Mouse (Mus musculus): ENCODE data around the gene Myoc.

Gene Myoc

DNA sequence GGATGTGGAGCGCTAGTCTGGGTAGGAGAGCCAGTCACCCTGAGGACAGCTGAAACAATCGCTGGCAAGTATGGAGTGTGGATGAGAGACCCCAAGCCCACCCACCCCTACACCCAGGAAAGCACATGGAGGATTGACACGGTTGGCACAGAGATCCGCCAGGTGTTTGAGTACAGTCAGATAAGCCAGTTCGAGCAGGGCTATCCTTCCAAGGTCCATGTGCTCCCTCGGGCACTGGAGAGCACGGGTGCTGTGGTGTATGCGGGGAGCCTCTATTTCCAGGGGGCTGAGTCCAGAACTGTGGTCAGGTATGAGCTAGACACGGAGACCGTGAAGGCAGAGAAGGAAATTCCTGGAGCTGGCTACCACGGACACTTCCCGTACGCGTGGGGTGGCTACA lies 9.5 kb downstream of the Myoc start:
- DNase-seq (ENCODE audit: low spot score) = no peak

DNA sequence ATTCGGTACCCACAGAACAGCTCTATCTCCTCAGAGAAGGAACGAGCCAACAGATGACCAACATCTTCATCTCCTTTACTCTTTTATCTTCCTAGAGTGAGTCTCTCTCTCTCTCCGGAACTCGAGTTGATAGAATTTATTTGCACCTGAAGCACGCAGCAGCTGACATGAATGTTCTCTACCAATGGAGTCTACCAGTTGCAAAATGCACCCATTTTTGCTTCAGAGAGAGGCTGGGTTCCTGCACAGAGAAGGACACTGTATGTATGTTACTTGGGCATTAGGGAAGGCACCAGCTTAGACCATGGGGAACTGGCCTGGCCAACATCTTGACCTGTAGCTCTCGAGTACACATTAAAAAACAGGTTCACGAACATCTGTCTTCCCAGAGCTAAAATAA lies 19.2 kb downstream of the Myoc start, which contains the start of gene Myocos:
Gene Myocos, minus strand, starts transcription at position 101 of the 400 bp plus-strand sequence.
- no peak for DNase-seq (ENCODE audit: low spot score)

DNA sequence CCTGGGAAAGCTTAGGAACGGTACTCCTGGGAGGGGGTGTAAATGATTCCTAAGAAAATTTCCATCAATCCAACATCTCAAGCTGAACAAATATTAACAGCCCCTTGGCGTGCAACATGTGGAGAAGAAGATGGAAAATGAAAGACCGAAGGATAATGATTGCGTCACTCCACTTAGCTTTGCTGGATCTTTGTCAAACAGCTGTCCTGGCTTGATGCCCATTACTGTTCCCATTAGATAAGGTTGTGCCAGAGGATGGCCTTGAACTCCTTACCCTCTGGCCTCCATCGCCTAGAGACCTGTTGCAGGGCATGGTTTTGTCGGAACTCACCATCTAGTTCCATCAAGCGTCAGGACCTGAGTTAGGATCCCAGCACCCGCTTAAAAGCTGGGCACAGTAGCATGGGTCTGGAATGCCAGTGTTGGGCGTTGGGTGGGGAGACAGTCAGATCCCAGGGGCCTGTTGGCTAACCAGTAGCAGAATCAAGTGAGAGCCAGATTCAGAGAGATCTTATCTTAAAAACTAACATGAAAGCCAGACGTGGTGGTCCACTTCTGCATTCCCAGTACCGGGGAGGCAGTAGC lies 21.4 kb downstream of the Myoc start:
- no peak for DNase-seq (ENCODE audit: low spot score)

DNA sequence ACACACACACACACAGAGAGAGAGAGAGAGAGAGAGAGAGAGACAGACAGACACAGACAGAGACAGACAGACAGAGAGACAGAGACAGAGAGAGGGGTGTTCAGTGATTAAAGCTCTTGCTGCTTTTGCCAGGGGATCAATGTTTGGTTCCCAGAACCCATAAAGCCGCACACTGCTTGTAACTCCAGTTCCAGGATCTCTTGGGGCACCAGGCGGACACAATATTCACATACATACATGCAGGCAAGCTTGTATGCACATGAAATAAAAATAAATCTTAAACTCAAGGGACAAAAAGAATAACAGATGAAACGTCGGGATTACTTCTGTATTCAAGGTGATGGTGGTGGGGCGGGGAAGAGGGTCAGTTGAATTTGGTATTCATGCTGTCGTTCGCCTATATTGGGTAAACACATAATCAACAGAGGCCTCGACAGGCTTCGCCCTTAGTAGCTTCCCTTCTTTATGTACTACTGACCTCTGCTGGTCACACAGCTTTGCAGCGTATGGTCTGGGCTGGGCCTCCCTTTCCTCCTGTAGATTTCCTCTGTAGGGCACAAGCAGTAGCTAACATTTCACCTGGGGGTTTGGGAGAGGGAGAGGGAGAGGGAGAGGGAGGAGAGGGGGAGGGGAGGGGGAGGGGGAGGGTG lies 26.0 kb downstream of the Myoc start:
- peak; percentile 83 for DNase-seq (ENCODE audit: low spot score)

DNA sequence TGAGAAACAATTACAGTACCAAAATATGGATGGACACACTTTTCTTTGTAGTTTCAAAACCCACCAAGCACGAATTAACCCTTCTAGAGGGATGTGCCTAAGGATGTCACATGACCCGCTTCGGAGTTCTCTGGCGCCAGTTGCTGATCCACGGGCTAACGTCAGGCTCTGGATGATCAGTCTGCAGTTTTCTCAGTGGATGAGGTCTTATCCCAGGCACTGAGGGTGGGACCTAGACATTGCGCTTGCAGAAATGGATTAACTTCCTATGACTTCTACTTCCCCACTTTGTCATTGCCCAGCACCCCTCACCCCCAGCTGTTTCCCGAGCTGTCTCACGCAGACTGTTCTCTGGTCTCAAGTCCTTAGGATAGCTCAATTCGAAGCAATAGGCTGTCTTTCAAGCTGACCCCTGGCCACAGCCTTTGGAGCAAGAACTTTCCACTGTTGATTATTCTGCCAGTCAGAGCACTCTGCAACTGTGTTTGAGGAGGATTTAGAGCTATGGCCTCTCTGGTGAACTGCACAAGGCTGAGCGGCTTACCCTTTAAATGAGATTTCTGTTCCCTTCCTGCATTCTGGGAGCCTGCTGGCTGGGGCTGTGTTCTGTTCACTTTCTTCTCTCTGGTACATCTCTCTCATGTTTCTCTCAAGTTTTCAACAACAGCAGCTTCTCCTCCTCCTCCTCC lies 26.7 kb downstream of the Myoc start:
- DNase-seq (ENCODE audit: low spot score) = no peak

DNA sequence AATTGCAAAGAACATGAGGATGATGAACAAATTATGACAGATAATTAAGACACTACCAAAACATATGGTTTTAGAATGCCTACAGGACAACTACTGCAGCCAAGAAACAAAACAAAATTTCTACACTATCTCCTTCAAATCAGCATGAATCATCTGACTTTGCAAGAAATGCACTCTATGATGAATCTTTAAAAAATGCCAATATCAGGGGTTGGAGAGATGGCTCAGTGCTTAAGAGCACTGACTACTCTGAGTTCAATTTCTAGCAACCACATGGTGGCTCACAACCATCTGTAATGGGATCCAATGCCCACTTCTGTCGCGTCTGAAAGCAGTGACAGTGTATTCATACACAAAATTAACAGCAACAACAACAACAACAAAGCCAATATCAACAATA lies 54.8 kb downstream of the Myoc start:
- DNase-seq (ENCODE audit: low spot score) = no peak

DNA sequence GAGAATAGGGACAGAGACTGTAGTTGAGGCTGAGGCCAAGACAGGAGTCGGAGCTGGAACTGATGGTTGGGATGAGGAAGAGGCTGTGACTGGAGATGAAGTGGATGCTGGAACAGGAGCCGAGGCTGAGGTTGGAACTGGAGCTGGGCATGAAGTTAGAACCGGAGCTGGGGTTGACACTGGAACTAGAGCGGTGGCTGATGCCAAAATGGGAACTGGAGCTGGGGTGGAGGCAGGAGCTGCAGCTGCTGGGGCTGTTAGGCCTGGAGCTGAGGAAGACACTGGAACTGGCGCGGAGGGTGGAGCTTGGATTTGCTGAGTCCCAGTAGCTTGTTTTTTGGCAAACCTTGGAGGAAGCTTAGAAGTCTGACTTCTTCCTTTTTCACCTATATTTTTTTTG lies 58.9 kb downstream of the Myoc start:
- no peak for DNase-seq (ENCODE audit: low spot score)
